Mouse (Mus musculus) Muller cell, postnatal 12 days (primary cell): ENCODE measurements around the gene Wwtr1.

Experiments used
- DNase-seq: peaks from one replicate; pipeline ENCODE4 v3.0.0-alpha.2; 2015; ENCODE audit errors: inconsistent ontology term

The Wwtr1 gene

GRCm38 (mm10) chr3:57558761-57559160, 16.9 kb downstream of the Wwtr1 start:
- no peak for DNase-seq

- no peak for DNase-seq
Observed at GRCm38 (mm10) chr3:57557408-57557807, 18.3 kb downstream of the Wwtr1 start.

GRCm38 (mm10) chr3:57555560-57555959, 20.1 kb downstream of the Wwtr1 start:
- no peak for DNase-seq

- DNase-seq: no peak
Observed at GRCm38 (mm10) chr3:57554890-57555239, 20.8 kb downstream of the Wwtr1 start.

GRCm38 (mm10) chr3:57554124-57554889, 21.4 kb downstream of the Wwtr1 start:
- peak; percentile 73 for DNase-seq

GRCm38 (mm10) chr3:57553108-57553507, 22.6 kb downstream of the Wwtr1 start:
- DNase-seq: no peak

GRCm38 (mm10) chr3:57551210-57551609, 24.5 kb downstream of the Wwtr1 start:
- no peak for DNase-seq

- peak; percentile 36 for DNase-seq
Observed at GRCm38 (mm10) chr3:57550468-57551185, 25.1 kb downstream of the Wwtr1 start.

GRCm38 (mm10) chr3:57544154-57544553, 31.6 kb downstream of the Wwtr1 start:
- no peak for DNase-seq

GRCm38 (mm10) chr3:57542848-57543380, 32.8 kb downstream of the Wwtr1 start:
- peak; percentile 61 for DNase-seq

- no peak for DNase-seq
Observed at GRCm38 (mm10) chr3:57541205-57541604, 34.5 kb downstream of the Wwtr1 start.

GRCm38 (mm10) chr3:57540474-57540873, 35.2 kb downstream of the Wwtr1 start:
- DNase-seq: no peak

GRCm38 (mm10) chr3:57535483-57536185, 40.1 kb downstream of the Wwtr1 start:
- no peak for DNase-seq

GRCm38 (mm10) chr3:57534450-57534849, 41.3 kb downstream of the Wwtr1 start:
- DNase-seq: peak; percentile 59

- no peak for DNase-seq
Observed at GRCm38 (mm10) chr3:57533876-57534275, 41.8 kb downstream of the Wwtr1 start.

GRCm38 (mm10) chr3:57532991-57533725, 42.6 kb downstream of the Wwtr1 start:
- DNase-seq: no peak

GRCm38 (mm10) chr3:57530836-57531235, 44.9 kb downstream of the Wwtr1 start:
- DNase-seq: no peak

- DNase-seq: no peak
Observed at GRCm38 (mm10) chr3:57530221-57530620, 45.5 kb downstream of the Wwtr1 start.

GRCm38 (mm10) chr3:57527154-57527553, 48.6 kb downstream of the Wwtr1 start:
- DNase-seq: no peak

- no peak for DNase-seq
Observed at GRCm38 (mm10) chr3:57523093-57523492, 52.6 kb downstream of the Wwtr1 start.

GRCm38 (mm10) chr3:57521876-57522275, 53.8 kb downstream of the Wwtr1 start:
- DNase-seq: no peak

- no peak for DNase-seq
Observed at GRCm38 (mm10) chr3:57519995-57520394, 55.7 kb downstream of the Wwtr1 start.
